Mouse (Mus musculus) heart, embryonic 13.5 days (tissue): Measurements from ENCODE around the gene Hltf. TPM values are rescaled to one million over a fixed set of nuclear protein-coding genes. Genes with fewer than 3 reads are reported as not detected.
"Not testable (repeated sequence)": the region's sequence is repeated elsewhere in the genome, so short reads cannot be mapped to it uniquely, and the experiment has no call there.

ENCODE experiments used
- ATAC-seq: fragments of 200-750 bp; cut with Nextera tagmentation; 2 replicates; pipeline ENCODE4 v1.8.0; 2017; ENCODE audit warnings: moderate TSS enrichment; ENCODE audit not compliant: insufficient number of reproducible peaks, low FRiP score, low TSS enrichment; ENCODE audit errors: extremely low read depth
- H3K27ac ChIP-seq: fragments of 300-500 bp; sonication (generic); replicated peaks from 2 replicates; pipeline ENCODE4 v1.5.1; 2015; ENCODE audit warnings: moderate library complexity, mild to moderate bottlenecking, inconsistent platforms
- H3K27me3 ChIP-seq: fragments of 300-500 bp; sonication (generic); replicated peaks from 2 replicates; pipeline ENCODE4 v1.6.1; 2015; ENCODE audit warnings: mild to moderate bottlenecking, inconsistent platforms
- H3K36me3 ChIP-seq: fragments of 300-500 bp; sonication (generic); 2 replicates; pipeline ENCODE4 v1.6.1; 2015; ENCODE audit warnings: mild to moderate bottlenecking, inconsistent platforms
- H3K4me1 ChIP-seq: fragments of 300-500 bp; sonication (generic); 2 replicates; pipeline ENCODE4 v1.6.1; 2015; ENCODE audit warnings: inconsistent platforms
- H3K4me2 ChIP-seq: fragments of 300-500 bp; sonication (generic); 2 replicates; pipeline ENCODE4 v1.6.1; 2015; ENCODE audit warnings: inconsistent platforms, mild to moderate bottlenecking, moderate library complexity
- H3K4me3 ChIP-seq: fragments of 300-500 bp; sonication (generic); 2 replicates; pipeline ENCODE4 v1.5.1; 2015; ENCODE audit warnings: moderate library complexity, mild to moderate bottlenecking, inconsistent platforms
- H3K9ac ChIP-seq: fragments of 300-500 bp; sonication (generic); 2 replicates; pipeline ENCODE4 v1.6.1; 2015; ENCODE audit warnings: inconsistent platforms, mild to moderate bottlenecking, moderate library complexity
- H3K9me3 ChIP-seq: fragments of 300-500 bp; sonication (generic); 2 replicates; pipeline ENCODE4 v1.6.1; 2016; ENCODE audit warnings: inconsistent platforms
- WGBS: fragments of 180-500 bp; shearing (Covaris S2); methylation state at CpG from one replicate; pipeline ENCODE4 v1.1.7; 2015; ENCODE audit warnings: mixed read lengths; 5-methylcytosine and 5-hydroxymethylcytosine counted together
- polyA plus RNA-seq: library from polyadenylated mRNA; unstranded; fragments of >200 nt; fragmentation: Nextera tagmentation; extraction: Ambion mirVana; gene quantifications from 2 replicates; pipeline ENCODE4 v1.2.1, GENCODE M21; 2015

Hltf gene
- polyA plus RNA-seq, 1 experiment from 2014 or later = 14.1 TPM

GRCm38 (mm10) chr3:20104776-20105175 lies 47.2 kb downstream of the Hltf start:
- H3K27ac ChIP-seq = no peak overlapping the region
- peaks cover 53% of the 10 kb centered on the region for H3K36me3 ChIP-seq
- no peak overlapping the region for H3K4me3 ChIP-seq
- no peak overlapping the region for H3K4me2 ChIP-seq
- H3K9me3 ChIP-seq = no peaks in the 10 kb centered on the region
- H3K27me3 ChIP-seq = no peaks in the 10 kb centered on the region
- no peak for ATAC-seq
- 85% methylated on average over 2 of the region's 2 CpGs for WGBS
- H3K9ac ChIP-seq = no peak overlapping the region
- H3K4me1 ChIP-seq = peaks cover 6% of the 10 kb centered on the region; the same call in 1 of the 2 replicates

- WGBS = 90% methylated on average over 5 of the region's 5 CpGs
- H3K27ac ChIP-seq = no peak overlapping the region
- ATAC-seq = no peak
- peaks cover 4% of the 10 kb centered on the region; the same call in 1 of the 2 replicates for H3K4me1 ChIP-seq
- H3K27me3 ChIP-seq = no peaks in the 10 kb centered on the region
- H3K4me2 ChIP-seq = no peak overlapping the region
- no peak overlapping the region for H3K4me3 ChIP-seq
- peaks cover 66% of the 10 kb centered on the region for H3K36me3 ChIP-seq
- H3K9ac ChIP-seq = no peak overlapping the region
- no peaks in the 10 kb centered on the region for H3K9me3 ChIP-seq
Measured at GRCm38 (mm10) chr3:20108881-20109280, 51.3 kb downstream of the Hltf start.

- Histone ChIP-seq H3K27me3 (no peaks in the 10 kb centered on the region), H3K4me2 (no peak overlapping the region), H3K9me3 (no peaks in the 10 kb centered on the region), H3K4me1 (no peaks in the 10 kb centered on the region), H3K4me3 (no peak overlapping the region), H3K9ac (no peak overlapping the region), H3K27ac (no peak overlapping the region), H3K36me3 (peaks cover 69% of the 10 kb centered on the region)
- WGBS = 90% methylated on average over 2 of the region's 2 CpGs
- no peak for ATAC-seq
Measured at GRCm38 (mm10) chr3:20111913-20112312, 54.3 kb downstream of the Hltf start.

GRCm38 (mm10) chr3:20119044-20119591 lies 61.5 kb downstream of the Hltf start:
- no peak overlapping the region for H3K4me2 ChIP-seq
- H3K36me3 ChIP-seq = peaks cover 55% of the 10 kb centered on the region
- no peak overlapping the region for H3K9ac ChIP-seq
- no peaks in the 10 kb centered on the region for H3K4me1 ChIP-seq
- 71% methylated on average over 19 of the region's 19 CpGs for WGBS
- ATAC-seq = no peak
- H3K27me3 ChIP-seq = no peaks in the 10 kb centered on the region
- peak overlapping the region; percentile 45; the same call in 1 of the 2 replicates for H3K27ac ChIP-seq
- no peak overlapping the region for H3K4me3 ChIP-seq
- H3K9me3 ChIP-seq = no peaks in the 10 kb centered on the region

DNA sequence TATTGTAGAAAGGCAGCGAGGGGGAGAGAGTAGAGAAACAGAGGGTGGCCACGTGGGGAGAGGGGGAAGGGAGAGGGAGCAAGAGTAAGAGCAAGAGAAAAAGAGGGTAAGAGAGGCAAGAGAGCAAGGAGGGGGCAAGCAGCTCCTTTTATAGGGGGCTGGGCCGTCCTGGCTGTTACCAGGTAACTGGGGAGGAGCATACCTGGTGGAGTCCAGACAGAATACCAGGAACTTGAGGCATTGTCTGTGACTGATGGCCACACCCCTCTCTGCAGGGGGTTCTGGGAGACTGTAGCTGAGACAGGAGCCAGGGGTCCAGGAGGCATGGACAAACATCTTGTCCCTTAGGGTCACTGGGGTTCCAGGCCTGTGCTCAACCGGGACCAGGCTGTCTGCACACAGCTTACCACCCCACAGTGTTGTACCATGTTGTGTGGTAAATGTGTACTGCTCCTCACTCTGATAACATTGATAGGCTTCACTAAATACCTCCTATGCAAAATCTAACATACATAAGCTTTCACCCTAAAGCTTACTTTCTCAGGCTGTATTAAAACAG lies 62.2 kb downstream of the Hltf start:
- Histone ChIP-seq H3K9ac (no peak overlapping the region), H3K9me3 (no peaks in the 10 kb centered on the region), H3K4me2 (no peak overlapping the region), H3K27me3 (no peaks in the 10 kb centered on the region), H3K4me3 (no peak overlapping the region), H3K36me3 (peaks cover 55% of the 10 kb centered on the region), H3K27ac (peak overlapping the region; percentile 45; the same call in 1 of the 2 replicates), H3K4me1 (no peaks in the 10 kb centered on the region)
- 66% methylated on average over 4 of the region's 4 CpGs for WGBS
- peak; percentile 46; the same call in 1 of the 2 replicates for ATAC-seq

- not testable (repeated sequence) for H3K4me1 ChIP-seq, ATAC-seq, H3K27me3 ChIP-seq, H3K4me3 ChIP-seq, H3K9ac ChIP-seq, H3K9me3 ChIP-seq, H3K4me2 ChIP-seq, H3K27ac ChIP-seq
- peaks cover 69% of the 10 kb centered on the region for H3K36me3 ChIP-seq
- 80% methylated on average over 5 of the region's 5 CpGs for WGBS
Measured at GRCm38 (mm10) chr3:20121582-20121981, 64.0 kb downstream of the Hltf start.

- Histone ChIP-seq H3K4me1 (peaks cover 28% of the 10 kb centered on the region), H3K27ac (no peak overlapping the region), H3K9ac (no peak overlapping the region), H3K9me3 (no peaks in the 10 kb centered on the region), H3K4me3 (no peak overlapping the region), H3K4me2 (no peak overlapping the region), H3K36me3 (peaks cover 86% of the 10 kb centered on the region), H3K27me3 (no peaks in the 10 kb centered on the region)
- no peak for ATAC-seq
- WGBS = 80% methylated on average over 5 of the region's 5 CpGs
Measured at GRCm38 (mm10) chr3:20125604-20126003, 68.0 kb downstream of the Hltf start.

DNA sequence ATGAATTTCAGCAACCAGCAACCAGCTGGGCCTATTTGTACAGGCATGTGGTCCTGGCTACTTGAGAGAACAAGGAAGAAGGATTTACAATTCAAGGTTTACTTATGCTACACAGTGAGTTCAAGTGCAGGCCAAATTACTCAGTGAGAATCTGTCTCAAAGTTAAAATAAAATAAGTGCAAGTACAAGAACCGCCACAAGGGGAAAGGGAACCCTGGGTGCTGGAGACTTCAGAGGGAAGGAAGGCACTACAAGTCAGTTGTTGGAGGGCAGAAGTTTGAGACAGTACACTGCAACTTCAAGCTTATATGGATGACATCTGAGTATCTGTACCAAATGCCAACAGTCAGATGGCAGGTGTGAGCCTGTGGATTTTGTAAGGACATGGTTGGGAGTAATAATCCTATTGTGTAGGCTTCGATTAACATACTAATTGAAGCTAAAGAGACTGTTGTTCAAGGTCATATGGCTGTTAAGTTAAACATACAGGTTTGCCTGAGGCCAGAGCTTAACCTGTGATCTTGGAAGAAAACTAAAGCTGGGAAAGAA lies 69.5 kb downstream of the Hltf start:
- no peak overlapping the region for H3K9ac ChIP-seq
- peaks cover 87% of the 10 kb centered on the region for H3K36me3 ChIP-seq
- H3K9me3 ChIP-seq = no peaks in the 10 kb centered on the region
- 77% methylated on average over 2 of the region's 2 CpGs for WGBS
- ATAC-seq = no peak
- no peak overlapping the region for H3K27ac ChIP-seq
- no peak overlapping the region for H3K4me2 ChIP-seq
- peaks cover 40% of the 10 kb centered on the region for H3K4me1 ChIP-seq
- no peak overlapping the region for H3K4me3 ChIP-seq
- no peaks in the 10 kb centered on the region for H3K27me3 ChIP-seq

DNA sequence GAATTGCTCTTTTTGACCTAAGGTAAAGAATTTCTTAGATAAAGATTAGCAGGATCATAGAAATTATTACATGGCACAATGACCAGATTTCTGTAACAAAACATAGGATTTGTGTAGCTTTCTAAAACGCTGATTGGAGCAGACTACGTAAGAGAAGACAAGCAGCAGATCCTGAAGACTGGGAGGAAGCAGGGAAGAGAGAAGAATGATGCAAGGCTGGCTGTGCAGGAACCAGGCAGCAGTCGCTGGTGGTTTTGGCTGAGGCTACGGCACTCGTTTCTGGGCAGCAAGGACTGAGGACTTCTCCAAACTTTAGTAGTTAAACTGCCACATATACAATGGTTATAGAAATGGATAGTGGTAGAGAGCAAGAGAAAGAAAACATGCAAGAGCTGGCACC lies 71.9 kb downstream of the Hltf start:
- no peak overlapping the region for H3K4me2 ChIP-seq
- 81% methylated on average over 5 of the region's 5 CpGs for WGBS
- H3K9ac ChIP-seq = peak overlapping the region; percentile 11; the same call in 1 of the 2 replicates
- peaks cover 91% of the 10 kb centered on the region for H3K36me3 ChIP-seq
- ATAC-seq = no peak
- no peaks in the 10 kb centered on the region for H3K9me3 ChIP-seq
- no peaks in the 10 kb centered on the region for H3K27me3 ChIP-seq
- no peak overlapping the region for H3K4me3 ChIP-seq
- peak overlapping the region; percentile 91 for H3K27ac ChIP-seq
- peaks cover 60% of the 10 kb centered on the region for H3K4me1 ChIP-seq

GRCm38 (mm10) chr3:20130456-20131349 lies 73.1 kb downstream of the Hltf start:
- ATAC-seq = peak; percentile 53
- Histone ChIP-seq H3K9ac (peak overlapping the region; percentile 45), H3K4me2 (no peak overlapping the region; the same call in 1 of the 2 replicates), H3K27me3 (no peaks in the 10 kb centered on the region), H3K4me3 (no peak overlapping the region), H3K4me1 (peaks cover 72% of the 10 kb centered on the region), H3K9me3 (no peaks in the 10 kb centered on the region), H3K27ac (peak overlapping the region; percentile 91), H3K36me3 (peaks cover 95% of the 10 kb centered on the region)
- WGBS = 39% methylated on average over 8 of the region's 8 CpGs

- H3K36me3 ChIP-seq = peaks cover 95% of the 10 kb centered on the region
- no peak overlapping the region for H3K4me3 ChIP-seq
- no peaks in the 10 kb centered on the region for H3K27me3 ChIP-seq
- no peak overlapping the region; the same call in 1 of the 2 replicates for H3K4me2 ChIP-seq
- H3K4me1 ChIP-seq = peaks cover 79% of the 10 kb centered on the region
- 43% methylated on average over 2 of the region's 2 CpGs for WGBS
- peak overlapping the region; percentile 45; the same call in 1 of the 2 replicates for H3K9ac ChIP-seq
- ATAC-seq = no peak
- no peaks in the 10 kb centered on the region for H3K9me3 ChIP-seq
- H3K27ac ChIP-seq = peak overlapping the region; percentile 91
Measured at GRCm38 (mm10) chr3:20131350-20131720, 73.7 kb downstream of the Hltf start.
